Mouse (Mus musculus) limb, embryonic 11.5 days (tissue): ENCODE results near the gene Mrgbp. TPM values are rescaled to one million over a fixed set of nuclear protein-coding genes. Genes with fewer than 3 reads are reported as not detected.

Source experiments
- ATAC-seq: fragments of 200-750 bp; cut with Nextera tagmentation; 2 replicates; pipeline ENCODE4 v1.8.0; 2017; ENCODE audit warnings: low read depth; ENCODE audit not compliant: insufficient number of reproducible peaks, low FRiP score, low TSS enrichment
- DNase-seq: peaks from one replicate; pipeline ENCODE4 v3.0.0-alpha.2; 2015; ENCODE audit warnings: low spot score
- H3K27ac ChIP-seq: fragments of 300-500 bp; sonication (generic); replicated peaks from 2 replicates; pipeline ENCODE4 v1.5.1; 2014; ENCODE audit warnings: low read depth, mild to moderate bottlenecking, low read length
- H3K27me3 ChIP-seq: fragments of 300-500 bp; sonication (generic); 2 replicates; pipeline ENCODE4 v1.6.1; 2014; ENCODE audit warnings: mild to moderate bottlenecking, low read length, mixed read lengths; ENCODE audit not compliant: control insufficient read depth, insufficient read depth
- H3K36me3 ChIP-seq: fragments of 300-500 bp; sonication (generic); 2 replicates; pipeline ENCODE4 v1.6.1; 2014; ENCODE audit warnings: mild to moderate bottlenecking, low read length, moderate library complexity, mixed read lengths; ENCODE audit not compliant: control insufficient read depth, insufficient read depth
- H3K4me1 ChIP-seq: fragments of 300-500 bp; sonication (generic); 2 replicates; pipeline ENCODE4 v1.6.1; 2014; ENCODE audit warnings: low read length, mixed read lengths; ENCODE audit not compliant: control insufficient read depth, insufficient read depth
- H3K4me2 ChIP-seq: fragments of 300-500 bp; sonication (generic); 2 replicates; pipeline ENCODE4 v1.6.1; 2014; ENCODE audit warnings: low read depth, mild to moderate bottlenecking, moderate library complexity; ENCODE audit not compliant: severe bottlenecking
- H3K4me3 ChIP-seq: fragments of 300-500 bp; sonication (generic); 2 replicates; pipeline ENCODE4 v1.5.1; 2014; ENCODE audit warnings: low read depth, low read length
- H3K9ac ChIP-seq: fragments of 300-500 bp; sonication (generic); 2 replicates; pipeline ENCODE4 v1.6.1; 2014; ENCODE audit warnings: mild to moderate bottlenecking, low read length
- H3K9me3 ChIP-seq: fragments of 300-500 bp; sonication (generic); 2 replicates; pipeline ENCODE4 v1.6.1; 2016; ENCODE audit warnings: low read length; ENCODE audit not compliant: control insufficient read depth
- WGBS: fragments of 180-500 bp; shearing (Covaris S2); extraction: QIAGEN DNeasy Blood & Tissue Kit; methylation state at CpG from one replicate; pipeline ENCODE4 v1.1.7; 2014; 5-methylcytosine and 5-hydroxymethylcytosine counted together
- polyA plus RNA-seq: library from polyadenylated mRNA; unstranded; fragments of >200 nt; fragmentation: Nextera tagmentation; extraction: Ambion mirVana; gene quantifications from 2 replicates; pipeline ENCODE4 v1.2.1, GENCODE M21; 2014

Gene Mrgbp
- polyA plus RNA-seq, 1 experiment from 2014 or later, result 36.7 TPM

DNA sequence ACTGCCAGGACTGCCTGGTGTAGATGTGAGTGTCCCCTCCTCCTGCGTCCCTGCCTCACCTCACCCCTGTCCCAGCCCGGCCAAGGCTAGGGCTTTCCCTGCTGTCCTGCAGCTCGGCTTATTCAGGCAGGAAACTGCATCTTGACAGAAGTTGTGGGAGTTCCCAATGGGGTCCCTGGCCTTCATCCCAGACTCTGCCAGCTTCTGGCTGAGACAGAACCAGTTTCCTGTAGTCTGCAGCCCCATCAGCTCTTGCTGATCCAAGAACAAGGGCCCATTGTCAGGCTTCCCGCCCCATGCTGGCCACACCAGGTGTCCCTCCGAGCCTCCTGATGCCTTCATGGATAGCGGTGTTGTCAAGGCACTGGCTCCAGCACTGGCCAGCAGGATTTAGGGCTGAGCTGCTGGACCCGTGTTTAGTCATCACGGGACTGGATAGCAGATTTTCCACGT, 19.5 kb downstream of the Mrgbp start:
- Histone ChIP-seq H3K4me1 (peaks cover 15% of the 10 kb centered on the region), H3K27me3 (peaks cover 10% of the 10 kb centered on the region; the same call in 1 of the 2 replicates), H3K9ac (no peak overlapping the region), H3K36me3 (no peaks in the 10 kb centered on the region; the same call in none of the 2 replicates), H3K9me3 (no peaks in the 10 kb centered on the region), H3K27ac (0 out of 2 replicates have a peak overlapping the region, but pooled peaks have one; percentile 8), H3K4me2 (peak overlapping the region; percentile 58), H3K4me3 (0 out of 2 replicates have a peak overlapping the region, but pooled peaks have one; percentile 3)
- DNase-seq (no peak), ATAC-seq (no peak)
- WGBS, result 33% methylated on average over 9 of the region's 9 CpGs

DNA sequence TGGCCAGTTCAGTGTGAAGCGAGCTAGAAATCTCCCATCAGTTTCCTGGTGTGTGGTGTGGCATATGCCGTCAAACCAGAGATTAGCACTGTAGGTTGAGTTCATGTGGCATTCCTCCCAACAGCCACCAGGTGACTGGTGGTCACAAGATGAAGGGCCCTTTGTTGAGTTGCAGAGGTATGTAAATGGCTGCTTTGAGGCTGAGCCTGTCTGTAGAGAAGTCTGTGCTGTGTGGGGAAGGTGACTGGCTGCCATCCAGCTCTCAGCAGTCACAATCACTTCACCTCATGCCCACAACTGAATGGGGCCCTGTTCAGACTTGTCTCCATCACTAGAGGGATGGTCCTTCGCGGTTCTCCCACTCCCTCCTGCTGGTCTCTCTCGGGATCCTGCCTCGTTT, 23.7 kb downstream of the Mrgbp start:
- Histone ChIP-seq H3K4me3 (no peak overlapping the region), H3K9ac (no peak overlapping the region), H3K4me1 (peaks cover 8% of the 10 kb centered on the region), H3K27ac (no peak overlapping the region), H3K4me2 (no peak overlapping the region), H3K9me3 (no peaks in the 10 kb centered on the region), H3K36me3 (no peaks in the 10 kb centered on the region), H3K27me3 (0 out of 2 replicates have a peak, but pooled peaks cover under 1% of the 10 kb centered on the region)
- ATAC-seq (0 out of 2 replicates have a peak, but pooled peaks have one; percentile 28), DNase-seq (no peak)
- 54% methylated on average over 6 of the region's 6 CpGs for WGBS

DNA sequence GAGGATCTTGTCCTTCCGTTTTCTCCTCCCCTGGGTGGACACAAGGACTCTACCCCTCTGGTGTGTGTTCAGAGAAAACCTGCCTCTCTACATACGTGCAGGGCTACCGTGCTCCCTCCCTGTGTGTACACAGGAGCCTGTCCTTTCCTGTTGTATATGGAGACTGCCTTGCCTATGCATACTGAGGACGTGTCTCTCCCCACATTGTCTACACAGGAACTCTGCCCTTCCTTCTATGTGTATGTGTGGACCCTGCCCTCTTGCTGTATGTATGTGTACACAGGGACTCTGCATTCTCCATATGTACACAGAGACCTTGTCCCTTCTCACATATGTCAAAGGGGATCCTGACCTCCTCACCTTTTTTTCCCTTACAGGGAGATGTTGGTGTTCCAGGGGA, 29.2 kb downstream of the Mrgbp start:
- H3K36me3 ChIP-seq, result no peaks in the 10 kb centered on the region
- H3K4me1 ChIP-seq, result no peaks in the 10 kb centered on the region
- H3K27ac ChIP-seq, result no peak overlapping the region
- DNase-seq (no peak), ATAC-seq (no peak)
- no peaks in the 10 kb centered on the region for H3K27me3 ChIP-seq
- no peaks in the 10 kb centered on the region for H3K9me3 ChIP-seq
- WGBS, result 71% methylated on average over 4 of the region's 4 CpGs
- H3K4me3 ChIP-seq, result no peak overlapping the region
- no peak overlapping the region for H3K4me2 ChIP-seq
- H3K9ac ChIP-seq, result no peak overlapping the region

DNA sequence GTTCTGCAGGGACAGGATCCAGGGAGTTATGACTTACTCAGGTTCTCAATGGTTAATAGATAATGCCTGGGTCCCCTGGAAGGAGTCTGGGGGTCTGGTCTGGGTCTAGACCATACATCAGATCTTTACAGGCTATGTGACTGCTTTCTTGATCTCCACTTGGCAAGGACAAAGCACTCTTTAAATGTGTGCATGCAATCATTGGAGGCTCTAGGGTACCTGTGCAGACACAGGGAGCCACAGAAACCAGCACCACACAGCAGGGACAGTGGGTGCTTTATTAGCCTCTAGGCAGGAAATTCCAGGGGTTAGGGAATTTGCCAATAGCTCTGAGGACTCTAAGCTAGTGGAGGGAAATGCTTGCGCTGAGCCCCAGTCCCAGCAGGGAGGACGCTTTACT, 30.8 kb downstream of the Mrgbp start:
- no peaks in the 10 kb centered on the region for H3K9me3 ChIP-seq
- no peak overlapping the region for H3K4me3 ChIP-seq
- no peaks in the 10 kb centered on the region for H3K36me3 ChIP-seq
- H3K4me2 ChIP-seq, result no peak overlapping the region
- peak overlapping the region; percentile 47; the same call in 1 of the 2 replicates for H3K27ac ChIP-seq
- WGBS, result 62% methylated on average over 2 of the region's 2 CpGs
- DNase-seq (no peak), ATAC-seq (no peak)
- no peak overlapping the region for H3K9ac ChIP-seq
- no peaks in the 10 kb centered on the region for H3K4me1 ChIP-seq
- H3K27me3 ChIP-seq, result no peaks in the 10 kb centered on the region

Other genes with a start within 250 kb of the Mrgbp start
- 0.13 and 0.29 TPM in 2 replicates for gene Gata5, start 246.6 kb upstream of the Mrgbp start, polyA plus RNA-seq
- gene Slco4a1, start 125.1 kb upstream of the Mrgbp start, polyA plus RNA-seq, result 1.5 and 1.9 TPM in 2 replicates
- gene Ntsr1, start 81.3 kb upstream of the Mrgbp start, polyA plus RNA-seq, result not detected in 2 replicates
- 100 and 109 TPM in 2 replicates for gene Ogfr, start 7.9 kb downstream of the Mrgbp start, polyA plus RNA-seq
- gene Col9a3, start 16.5 kb downstream of the Mrgbp start, polyA plus RNA-seq, result 45.8 and 48.9 TPM in 2 replicates
- 0.17 and 0.28 TPM in 2 replicates for gene Tcfl5, start 61.4 kb downstream of the Mrgbp start, polyA plus RNA-seq
- gene Dido1, start 128.7 kb downstream of the Mrgbp start, polyA plus RNA-seq, result 30.0 and 34.9 TPM in 2 replicates
- 64.9 and 65.6 TPM in 2 replicates for gene Gid8, start 128.8 kb downstream of the Mrgbp start, polyA plus RNA-seq
- 0.09 and 0.45 TPM in 2 replicates for gene Slc17a9, start 144.0 kb downstream of the Mrgbp start, polyA plus RNA-seq
- gene Bhlhe23, start 195.6 kb downstream of the Mrgbp start, polyA plus RNA-seq, result not detected in 2 replicates